Mouse (Mus musculus) T-cell, adult 2 months (primary cell): ENCODE measurements around the gene Cwc22.

Source experiments
- DNase-seq: peaks from one replicate; pipeline ENCODE4 v3.0.0; 2022; ENCODE audit warnings: low spot score

Gene Cwc22

DNA sequence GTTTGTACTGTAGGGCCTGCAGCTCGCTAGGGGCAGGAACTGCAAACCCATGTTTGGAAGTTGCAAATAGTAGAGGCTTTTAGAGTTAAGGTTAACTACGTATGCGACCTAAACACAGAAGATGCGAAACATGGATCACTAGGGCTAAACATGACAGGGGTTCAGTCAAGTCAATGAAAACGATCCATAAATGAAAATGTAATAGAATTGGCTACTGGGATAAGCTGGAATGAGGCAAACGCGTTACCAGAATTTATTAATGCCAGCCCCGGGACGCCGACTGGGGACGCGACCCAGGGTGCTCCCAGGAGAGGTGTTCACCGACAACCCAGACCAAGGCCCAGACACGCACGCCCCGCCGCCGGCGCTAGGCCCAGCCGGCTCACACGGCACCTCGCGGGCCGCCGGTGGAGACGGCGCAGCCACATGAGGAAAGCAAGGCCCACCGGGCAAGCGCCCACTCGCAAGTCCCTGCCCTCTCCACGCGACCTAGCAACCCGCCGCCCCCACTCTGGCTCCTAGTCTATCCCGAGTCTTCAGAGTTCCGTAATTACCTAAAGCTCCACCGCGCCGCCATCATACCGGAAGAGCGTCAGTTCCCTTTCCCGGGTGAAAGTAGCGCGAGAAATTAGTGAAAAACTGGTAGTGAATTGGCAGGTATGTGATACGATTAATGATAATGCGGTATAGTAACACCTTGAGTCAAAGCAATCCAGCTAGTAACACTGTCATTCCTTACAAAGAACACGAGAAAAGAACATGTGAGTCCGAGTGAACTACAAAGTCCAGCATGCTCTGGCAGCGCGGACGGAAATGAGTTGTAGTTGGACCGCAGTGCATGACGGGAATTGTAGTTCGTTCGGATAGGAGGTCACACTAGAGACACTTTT is at the start of gene Cwc22:
TSS of gene Cwc22 (minus strand) at position 780 of the 890 bp plus-strand sequence.
- peak; percentile 89 for DNase-seq

DNA sequence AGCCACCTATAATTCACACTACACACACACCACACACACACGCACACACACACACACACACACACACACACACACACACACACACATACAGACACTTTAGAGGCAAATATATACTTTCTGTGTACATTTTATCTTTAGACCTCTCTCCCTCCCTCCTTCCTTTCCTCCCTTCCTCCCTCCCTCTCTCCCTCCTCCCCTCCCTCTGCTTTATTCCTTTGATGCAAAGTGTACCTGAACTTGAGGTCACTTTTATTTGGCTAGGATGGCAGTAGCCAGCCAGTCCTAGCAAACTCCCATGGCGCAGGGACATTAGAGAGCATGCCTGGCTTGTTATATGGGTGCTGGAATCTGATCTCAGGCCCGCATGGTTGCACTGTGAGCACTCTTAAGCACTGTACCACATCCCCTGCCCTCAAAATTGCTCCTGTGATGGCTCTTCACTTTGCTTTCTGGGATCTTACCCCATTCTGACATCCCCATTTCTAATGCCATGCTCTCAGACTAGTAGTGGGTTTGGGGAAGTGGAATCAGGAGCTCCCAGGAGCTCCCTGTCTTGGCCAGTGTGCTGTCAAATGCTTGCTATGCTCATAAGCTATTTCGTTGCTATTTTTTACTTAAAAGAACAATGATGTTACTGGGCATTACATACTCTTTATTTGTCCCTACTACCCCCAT is 47.7 kb upstream of the Cwc22 start:
- DNase-seq: no peak

DNA sequence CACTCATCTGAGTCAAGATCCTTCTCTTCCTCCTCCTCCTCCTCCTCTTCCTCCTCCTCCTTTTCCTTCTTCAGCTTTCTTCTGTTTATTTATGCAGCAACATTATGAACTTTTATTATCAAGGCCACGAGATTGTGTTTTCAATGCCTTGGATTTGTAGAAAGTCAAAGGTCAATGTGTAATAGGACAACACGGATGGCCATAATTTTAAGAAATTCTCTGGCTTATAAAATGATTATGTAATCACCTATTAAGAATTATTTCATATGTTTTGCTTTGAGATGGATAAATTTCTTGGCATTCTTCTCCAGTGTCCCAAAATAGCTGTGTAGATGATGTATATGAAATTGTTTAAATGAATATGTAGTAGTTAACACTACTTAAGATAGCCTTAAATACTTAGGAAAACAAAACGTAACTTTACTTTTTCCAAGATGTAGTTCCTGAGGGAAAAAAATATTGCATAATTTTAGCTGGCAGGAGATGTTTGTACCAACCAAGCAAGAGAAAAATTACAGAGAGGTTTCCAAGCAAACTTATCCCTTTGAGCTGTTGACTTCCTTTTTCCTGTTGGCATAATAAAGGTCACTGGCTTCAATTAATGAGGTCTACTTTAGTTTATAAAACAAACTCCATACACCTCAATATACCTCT is 46.9 kb upstream of the Cwc22 start:
- DNase-seq: no peak

DNA sequence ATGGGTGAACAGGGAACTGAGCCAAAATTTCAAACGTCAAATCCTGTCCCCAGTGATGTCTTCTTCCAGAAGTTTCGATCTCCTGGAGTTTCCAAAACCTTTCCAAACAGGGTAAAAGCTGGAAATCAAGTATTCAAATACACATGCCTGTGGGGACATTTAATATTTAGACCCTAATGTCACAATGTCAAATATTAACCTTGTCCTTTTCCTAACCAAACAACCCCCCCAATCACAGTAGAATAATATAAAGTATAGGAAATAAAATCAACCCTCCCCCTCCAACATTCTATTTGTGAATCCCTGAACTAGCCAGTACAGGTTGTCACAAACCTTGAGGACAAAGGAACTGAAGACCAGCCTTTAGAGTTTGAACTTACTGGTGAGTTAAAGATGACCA is 44.6 kb upstream of the Cwc22 start:
- DNase-seq: no peak

DNA sequence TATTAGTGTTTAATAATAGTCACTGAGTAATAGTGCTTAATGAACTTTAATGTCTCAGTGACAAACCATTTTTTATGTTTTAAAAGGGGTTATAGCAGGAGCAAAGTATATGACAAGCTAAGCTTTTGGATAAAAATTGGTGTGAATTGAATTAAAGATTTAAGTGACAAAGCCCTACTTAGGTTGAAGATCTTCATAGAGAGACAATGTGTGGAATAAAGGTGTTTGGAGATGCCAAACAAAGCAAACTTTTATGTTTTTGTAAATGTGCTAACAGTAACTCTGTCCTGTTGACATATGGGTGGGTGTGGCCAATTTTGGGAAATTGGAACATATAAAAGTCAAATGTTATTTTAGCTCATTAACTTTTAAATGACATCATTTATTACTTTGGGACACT is 43.9 kb upstream of the Cwc22 start:
- no peak for DNase-seq

DNA sequence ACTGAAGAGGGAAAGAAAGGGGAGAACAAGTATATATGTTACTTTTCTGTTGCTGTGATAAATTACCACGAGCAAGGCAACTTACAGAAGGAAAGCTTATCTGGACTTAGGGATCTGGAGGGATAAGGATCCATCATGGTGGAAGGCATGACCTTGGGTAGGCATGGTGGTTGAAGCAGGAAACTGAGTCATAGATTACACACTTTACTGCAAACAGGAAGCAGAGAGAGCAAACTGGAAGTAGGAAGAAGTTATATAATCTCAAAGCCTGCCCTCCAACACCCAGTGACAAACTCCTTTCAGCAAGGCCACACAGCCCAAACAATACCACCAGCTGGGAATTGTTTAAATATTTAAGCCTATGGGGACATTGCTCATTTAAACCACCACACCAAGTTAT is 43.2 kb upstream of the Cwc22 start:
- DNase-seq: no peak

DNA sequence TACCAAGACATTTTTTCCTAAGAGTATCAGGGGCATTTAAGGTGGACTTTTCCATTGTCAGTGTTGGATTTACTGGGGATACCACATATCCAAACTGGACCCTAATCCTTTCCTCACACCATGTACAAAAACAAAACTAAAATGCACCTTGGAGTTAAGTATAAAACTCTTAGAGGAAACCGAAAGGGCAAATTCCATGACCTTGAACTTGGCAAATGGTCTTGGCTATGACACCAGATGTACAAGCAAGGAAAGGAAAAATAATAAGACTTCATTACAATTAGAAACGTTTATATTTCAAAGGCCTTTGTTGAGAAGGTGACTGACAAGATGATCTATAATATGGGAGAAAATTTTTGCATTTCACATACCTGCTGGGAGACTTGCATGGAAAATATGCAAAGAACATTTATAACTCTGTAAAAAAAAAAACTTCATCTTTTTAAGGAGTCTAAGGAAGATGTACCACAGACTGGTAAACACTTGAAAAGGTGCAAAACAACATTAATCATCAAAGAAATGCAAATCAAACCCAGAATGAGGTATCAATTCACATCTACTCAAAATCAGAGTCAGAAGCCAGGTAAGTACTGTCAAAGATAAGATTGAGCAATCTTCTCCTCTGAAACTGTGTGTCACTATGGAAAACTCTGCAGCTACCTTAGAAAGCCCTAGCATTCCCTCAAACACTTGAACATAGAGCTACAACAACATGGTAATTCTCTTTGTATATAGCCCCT is 40.0 kb upstream of the Cwc22 start:
- no peak for DNase-seq

DNA sequence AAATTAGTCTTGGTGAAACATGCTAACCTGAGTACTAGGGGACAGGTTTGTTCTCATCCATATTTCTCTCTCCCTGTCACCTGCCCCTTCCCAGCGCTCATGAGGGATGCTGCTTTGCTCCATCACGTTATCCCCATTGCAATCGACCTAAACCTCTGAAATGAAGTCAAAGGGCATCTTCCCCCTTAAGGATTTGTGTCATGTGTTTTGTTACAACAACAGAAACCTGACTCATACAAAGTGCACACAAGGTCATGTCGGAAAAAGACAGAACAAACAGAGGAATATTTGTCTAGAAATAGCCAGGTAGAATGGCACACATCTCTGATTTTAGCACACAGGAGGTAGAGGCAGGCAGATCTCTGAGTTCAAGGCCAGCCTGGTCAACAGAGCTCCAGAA is 38.0 kb upstream of the Cwc22 start:
- DNase-seq: no peak

DNA sequence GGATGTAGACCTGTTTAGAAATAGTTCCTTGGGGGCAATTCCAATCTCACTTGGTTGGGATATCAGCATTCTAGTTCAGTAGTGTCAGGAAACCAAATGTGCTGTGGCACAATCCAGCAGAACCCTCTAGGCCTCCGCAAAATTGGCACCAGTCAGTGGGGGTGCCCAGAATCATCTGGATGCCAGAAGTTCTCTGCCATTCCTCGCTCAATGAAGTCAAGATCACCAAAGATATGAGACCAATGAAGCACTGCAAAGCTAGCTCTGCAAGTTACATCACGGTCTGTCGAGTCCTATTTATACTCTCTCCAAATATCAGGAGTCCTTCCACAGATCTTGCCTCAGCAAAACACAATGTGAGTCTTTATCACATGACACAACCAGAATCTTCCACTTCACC is 35.7 kb upstream of the Cwc22 start:
- DNase-seq: no peak

DNA sequence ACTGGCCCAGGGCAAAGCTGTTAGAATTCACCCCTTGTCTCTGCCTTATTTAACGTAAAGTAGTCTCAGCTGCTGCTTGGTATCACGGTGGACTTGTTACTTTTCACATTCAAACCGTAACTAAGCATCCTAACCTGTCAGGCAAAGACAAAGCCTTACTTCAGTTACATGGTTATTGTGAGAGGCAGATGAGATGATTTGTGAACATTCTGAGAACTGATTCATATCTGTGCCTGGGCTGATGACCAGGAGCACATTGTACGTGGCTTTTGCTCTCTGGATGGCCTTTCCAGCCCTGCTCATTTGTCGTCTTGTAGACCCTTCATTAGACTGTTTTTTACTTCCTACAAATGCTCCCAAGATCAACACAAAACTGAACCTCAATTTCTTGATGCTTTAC is 34.5 kb upstream of the Cwc22 start:
- no peak for DNase-seq

DNA sequence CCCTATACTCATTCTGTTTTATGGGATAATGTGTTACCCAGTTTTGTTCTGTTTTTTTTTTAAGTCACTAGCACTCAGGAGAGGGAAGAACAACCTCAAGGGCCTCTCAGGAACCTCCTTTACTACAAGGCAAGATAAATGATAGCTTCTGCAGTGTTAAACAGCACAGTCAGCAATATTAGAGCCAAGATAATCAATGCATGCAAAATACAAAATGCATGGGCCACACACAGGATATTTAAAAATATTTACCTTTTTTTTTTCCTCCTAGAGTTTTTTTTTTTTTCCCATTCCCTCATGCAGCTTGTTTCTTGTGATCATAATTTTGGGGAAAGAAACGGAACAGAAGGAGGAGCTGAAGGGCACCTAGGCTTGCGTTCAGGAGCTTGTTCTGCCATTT is 33.3 kb upstream of the Cwc22 start:
- DNase-seq: no peak

DNA sequence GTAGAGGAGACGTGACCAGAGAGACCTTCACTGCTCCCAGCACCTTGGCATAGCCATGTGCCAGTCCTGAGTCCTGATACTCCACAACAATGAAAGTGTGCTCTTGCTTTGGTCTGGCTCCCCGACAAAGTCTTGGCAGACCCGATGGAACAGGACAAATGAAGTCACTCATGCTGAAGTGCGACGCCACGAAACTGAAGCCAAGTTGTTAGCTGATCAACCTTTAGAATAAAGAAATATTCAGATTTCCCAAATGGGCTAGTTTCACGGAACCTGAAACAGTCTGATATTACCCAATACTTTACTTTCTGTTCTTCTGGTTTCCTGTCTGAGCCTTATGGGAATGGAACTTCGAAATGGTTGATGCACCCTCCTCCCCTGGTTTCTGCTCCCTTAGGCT is 32.9 kb upstream of the Cwc22 start:
- no peak for DNase-seq

DNA sequence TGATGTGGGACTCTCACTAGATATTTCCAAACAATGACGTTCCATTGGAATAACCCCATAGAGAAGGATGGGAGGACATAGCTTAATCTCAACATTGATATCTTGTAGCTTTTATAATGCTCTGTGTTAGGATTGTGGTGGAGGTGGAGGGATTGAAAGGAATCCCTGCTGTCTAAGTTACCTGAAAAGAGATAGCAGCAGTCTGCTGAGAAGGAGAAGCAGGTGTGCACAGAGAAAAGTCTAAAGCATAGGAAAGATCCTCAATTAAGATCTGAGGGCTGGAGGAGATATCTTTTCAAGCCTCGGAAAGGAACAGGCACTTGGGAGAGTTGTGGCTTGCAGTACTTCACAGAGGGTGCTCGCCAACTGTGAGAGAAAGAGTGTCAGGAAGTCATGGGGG is 32.1 kb upstream of the Cwc22 start:
- DNase-seq: no peak

DNA sequence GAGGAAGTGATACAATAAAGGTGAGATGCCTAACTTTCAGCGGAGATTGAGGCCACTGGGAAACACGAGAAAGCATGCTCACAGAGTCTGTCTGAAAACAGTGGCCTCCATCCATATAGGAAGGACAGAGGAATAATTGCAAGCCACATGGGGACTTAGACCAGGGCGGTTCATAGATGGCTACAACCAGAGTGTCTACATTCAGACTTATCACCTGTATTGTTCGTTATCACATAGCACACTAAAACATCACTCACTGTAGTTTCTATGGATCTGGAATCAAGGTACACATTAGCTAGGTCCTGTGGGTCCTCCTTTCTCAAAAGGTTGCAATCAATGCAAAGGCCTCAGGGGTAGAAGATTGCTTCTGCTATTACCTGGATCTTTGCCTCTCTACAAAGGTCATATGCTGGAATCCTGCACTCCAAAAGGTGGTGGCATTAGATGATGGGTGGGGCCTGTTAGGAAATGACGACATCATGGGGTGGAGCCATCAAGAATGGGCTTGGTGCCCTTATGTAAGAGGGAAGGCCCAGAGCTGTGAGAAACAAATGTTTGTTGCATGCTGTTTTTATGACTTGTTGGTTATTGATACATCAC is 30.2 kb upstream of the Cwc22 start:
- DNase-seq: no peak

DNA sequence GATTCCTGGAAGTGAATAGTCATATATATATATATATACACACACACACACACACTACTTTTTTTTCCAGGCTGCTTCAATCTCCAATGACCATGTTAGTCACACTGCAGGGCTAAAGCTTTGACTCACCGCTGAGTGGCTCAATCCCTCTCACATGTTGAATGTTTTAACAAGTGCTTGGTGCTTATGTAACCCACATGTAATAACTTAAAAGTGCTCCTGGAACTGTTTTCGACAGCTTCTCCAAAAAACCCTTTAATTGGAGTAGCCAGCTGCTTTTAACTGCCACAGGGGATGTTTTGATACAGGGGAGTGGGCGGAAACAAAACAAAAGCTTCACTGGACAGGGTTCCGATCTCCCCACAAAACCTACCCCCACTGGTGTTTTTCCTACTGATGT is 29.4 kb upstream of the Cwc22 start:
- DNase-seq: no peak

DNA sequence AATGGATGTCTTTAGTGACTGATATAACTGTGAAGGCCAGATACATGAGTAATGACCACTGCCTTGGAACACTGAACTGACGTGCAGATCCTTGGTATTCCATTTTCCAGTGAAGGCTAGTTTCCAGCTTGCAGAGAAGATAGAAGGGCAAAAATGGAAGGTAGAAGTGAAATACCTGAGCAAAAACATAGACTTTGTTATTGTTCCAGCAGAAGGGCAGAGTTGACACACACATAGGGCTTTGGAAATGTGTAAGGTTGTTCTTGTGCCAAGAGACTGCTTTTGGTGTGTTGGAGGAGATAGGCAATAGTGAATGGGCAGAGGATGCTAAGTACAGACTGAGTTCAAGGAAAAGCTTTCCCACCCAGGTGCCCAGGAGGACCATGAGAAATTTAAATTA is 28.8 kb upstream of the Cwc22 start:
- DNase-seq: no peak

DNA sequence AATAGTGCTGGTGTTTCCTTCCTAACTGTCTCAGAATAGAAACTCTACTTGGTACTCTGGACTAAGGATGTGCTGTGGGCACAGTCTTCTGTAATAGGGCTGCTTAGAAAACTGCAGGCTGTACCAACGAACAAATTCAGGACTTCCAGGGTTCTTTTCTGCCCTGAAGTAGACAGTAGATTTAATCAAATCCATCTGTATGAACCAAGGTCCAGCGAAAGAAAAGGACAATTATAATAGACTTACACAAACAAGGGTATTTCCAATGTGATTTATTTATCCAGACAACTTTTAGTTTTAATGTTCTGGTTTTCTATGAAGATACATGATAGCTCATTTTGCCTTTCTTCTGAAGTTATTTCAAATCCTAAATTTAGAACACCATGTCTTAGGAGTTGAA is 28.2 kb upstream of the Cwc22 start:
- no peak for DNase-seq

DNA sequence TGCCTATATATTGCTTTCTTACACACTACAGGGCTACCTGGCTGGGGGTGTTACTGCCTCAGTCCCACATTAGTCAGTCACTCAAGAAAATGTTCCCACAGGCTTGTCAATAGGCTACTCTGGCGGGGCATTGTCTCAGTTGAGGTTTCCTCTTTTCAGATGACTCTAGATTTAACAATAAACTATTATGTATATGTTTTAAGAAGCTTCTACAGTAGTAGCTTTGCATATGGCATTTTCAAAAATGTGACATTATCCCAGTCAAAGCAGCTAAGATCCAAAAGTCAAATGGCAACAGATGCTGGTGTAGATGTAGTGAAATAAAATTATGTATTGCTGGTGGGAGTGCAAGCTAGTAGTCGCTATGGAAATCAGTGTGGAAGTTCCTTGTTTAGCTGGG is 27.1 kb upstream of the Cwc22 start:
- DNase-seq: no peak

DNA sequence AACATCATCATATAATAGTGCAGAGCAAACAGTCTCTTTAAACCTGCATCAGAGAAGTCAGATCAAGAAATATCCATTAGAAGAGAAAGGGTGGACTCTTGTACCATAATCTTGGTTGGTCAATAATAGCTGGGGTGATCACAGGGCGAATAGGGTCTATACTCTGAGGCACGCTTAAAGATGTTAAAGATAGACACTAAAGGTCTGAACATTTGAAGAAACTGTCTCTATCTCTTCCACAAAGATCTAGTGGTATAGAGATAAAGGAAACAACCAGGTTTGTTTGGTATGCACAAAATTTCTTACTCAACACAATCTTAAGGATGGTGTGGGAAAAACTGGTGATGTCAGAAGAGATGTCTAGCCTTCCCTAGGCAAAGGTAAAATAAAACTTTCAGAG is 26.4 kb upstream of the Cwc22 start:
- no peak for DNase-seq

DNA sequence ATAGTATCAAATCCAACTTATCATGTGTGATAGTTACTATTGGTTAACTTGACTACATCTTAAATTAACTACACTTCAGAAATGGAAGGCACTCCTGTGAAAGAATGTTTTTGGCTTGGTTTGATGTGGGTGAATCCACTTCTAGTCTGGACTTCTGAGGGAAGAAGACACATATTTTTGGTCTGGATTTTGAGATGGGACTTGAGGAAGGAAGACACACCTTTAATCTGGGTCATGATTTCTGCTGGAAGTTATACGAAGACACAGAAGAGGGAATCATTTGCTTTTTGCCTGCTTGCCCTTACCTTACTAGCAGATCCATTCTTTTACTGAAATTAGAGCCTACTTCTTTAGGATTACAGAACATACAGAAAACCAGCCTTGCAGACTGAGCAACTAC is 25.7 kb upstream of the Cwc22 start:
- DNase-seq: no peak

DNA sequence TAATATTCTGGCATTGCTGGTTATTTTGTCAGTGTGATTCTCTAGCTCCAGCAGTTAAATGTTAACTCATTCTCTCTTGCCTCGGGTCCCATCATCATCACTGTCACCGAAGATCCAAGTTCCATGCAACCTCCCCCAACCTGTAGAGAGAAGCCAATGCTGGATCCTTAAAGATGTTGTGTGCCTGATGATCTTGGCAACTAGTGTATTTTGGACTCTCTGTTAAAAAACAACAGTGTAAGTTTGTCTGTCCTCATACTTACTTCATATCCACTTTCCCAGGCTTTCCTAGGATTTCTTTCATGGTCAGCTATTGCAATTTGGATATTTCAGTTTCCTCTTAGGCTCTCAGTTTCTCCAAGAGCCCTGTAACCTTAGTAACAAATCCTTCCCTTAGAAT is 25.2 kb upstream of the Cwc22 start:
- DNase-seq: no peak

DNA sequence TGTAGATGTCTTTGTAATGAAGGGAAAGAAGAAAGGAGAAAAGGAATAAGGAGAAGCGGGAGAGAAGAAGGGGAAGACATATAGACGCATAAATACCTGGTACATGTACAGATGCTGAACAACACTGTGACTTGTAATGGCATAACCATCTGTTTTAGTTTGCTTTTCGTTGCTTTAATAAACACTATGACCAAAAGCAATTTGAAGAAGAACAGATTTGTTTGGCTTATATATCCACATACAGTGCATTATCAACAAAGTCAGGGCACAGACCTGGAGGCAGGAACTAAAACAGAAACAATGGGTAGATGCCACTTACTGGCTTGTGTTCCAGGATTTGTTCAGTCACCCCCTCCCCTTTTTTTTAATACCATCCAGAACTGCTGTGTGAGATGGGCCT is 24.4 kb upstream of the Cwc22 start:
- no peak for DNase-seq
